8 mouse cellular contexts compared by ENCODE assay signal in genomic region chr13:21722373-21722925, GRCm38 (mm10). TPM values are rescaled to one million over a fixed set of nuclear protein-coding genes. Genes with fewer than 3 reads are reported as not detected.
DNase-seq lines count a peak whose midpoint lies in the region; ATAC-seq and TF ChIP-seq lines count a peak whose summit lies in the region.

No protein-coding gene starts in this region.

- H3K27me3 ChIP-seq in kidney, postnatal 0 days (ENCODE audit: insufficient read depth, low read length): no peaks in the 10 kb centered on the region
- H3K27me3 ChIP-seq in hindbrain, embryonic 10.5 days (ENCODE audit: insufficient read depth, poor library complexity, severe bottlenecking): no peaks in the 10 kb centered on the region
- H3K27me3 ChIP-seq in midbrain, embryonic 10.5 days (ENCODE audit: low read depth, poor library complexity, severe bottlenecking): no peaks in the 10 kb centered on the region

- WGBS in kidney, postnatal 0 days: 4% methylated on average over 11 of the region's 11 CpGs
- WGBS in hindbrain, embryonic 10.5 days: 3% methylated on average over 11 of the region's 11 CpGs
- 2% methylated on average over 11 of the region's 11 CpGs for WGBS in midbrain, embryonic 10.5 days

- H3K9me3 ChIP-seq in kidney, postnatal 0 days (replicated peaks; ENCODE audit: low read length): no peaks in the 10 kb centered on the region
- H3K9me3 ChIP-seq in hindbrain, embryonic 10.5 days: no peaks in the 10 kb centered on the region
- no peaks in the 10 kb centered on the region for H3K9me3 ChIP-seq in midbrain, embryonic 10.5 days (replicated peaks)

- peaks cover 10% of the 10 kb centered on the region for H3K4me1 ChIP-seq in kidney, postnatal 0 days (replicated peaks; ENCODE audit: insufficient read depth, low read length)
- H3K4me1 ChIP-seq in hindbrain, embryonic 10.5 days (replicated peaks): peaks cover 48% of the 10 kb centered on the region
- peaks cover 48% of the 10 kb centered on the region for H3K4me1 ChIP-seq in midbrain, embryonic 10.5 days

- H3K9ac ChIP-seq in kidney, postnatal 0 days (ENCODE audit: low read depth, low read length): peak overlapping the region; percentile 46; the same call in 1 of the 2 replicates

- TF ChIP-seq CTCF in kidney, postnatal 0 days (IDR thresholded peaks at IDR 0.05; ENCODE audit: low read depth): no peak

- no peaks in the 10 kb centered on the region for H3K36me3 ChIP-seq in kidney, postnatal 0 days (ENCODE audit: insufficient read depth, low read length)
- no peaks in the 10 kb centered on the region for H3K36me3 ChIP-seq in hindbrain, embryonic 10.5 days
- no peaks in the 10 kb centered on the region for H3K36me3 ChIP-seq in midbrain, embryonic 10.5 days

- 0 out of 2 replicates have a peak, but pooled peaks have one; percentile 20 for ATAC-seq in kidney, postnatal 0 days (replicated peaks; ENCODE audit: low FRiP score, low read depth)

- peak overlapping the region; percentile 16; the same call in 1 of the 2 replicates for H3K4me3 ChIP-seq in kidney, postnatal 0 days (replicated peaks; ENCODE audit: low read depth, low read length)
- H3K4me3 ChIP-seq in hindbrain, embryonic 10.5 days: peak overlapping the region; percentile 52
- H3K4me3 ChIP-seq in midbrain, embryonic 10.5 days: peak overlapping the region; percentile 54

- H3K4me2 ChIP-seq in kidney, postnatal 0 days (ENCODE audit: low read length): peak overlapping the region; percentile 52

- DNase-seq in kidney, postnatal 0 days (ENCODE audit: low spot score): peak; percentile 37
- no peak for DNase-seq in kidney, postnatal 25 days
- peak; percentile 44 for DNase-seq in ZHBTc4 (ENCODE audit: low read depth, low spot score)
- peak; percentile 35 for DNase-seq in hindbrain, embryonic 10.5 days (ENCODE audit: low spot score)
- peak; percentile 40 for DNase-seq in midbrain, embryonic 10.5 days (ENCODE audit: low spot score)
- DNase-seq in T-cell, adult 2 months (ENCODE audit: low spot score): no peak
- DNase-seq in left cerebral cortex, adult 8-10 months (ENCODE audit: low spot score in 2 of 2): no peak
- no peak for DNase-seq in adrenal gland, postnatal 10 days

- H3K27ac ChIP-seq in kidney, postnatal 0 days: peak overlapping the region; percentile 84
- H3K27ac ChIP-seq in hindbrain, embryonic 10.5 days: peak overlapping the region; percentile 91
- H3K27ac ChIP-seq in midbrain, embryonic 10.5 days (replicated peaks): peak overlapping the region; percentile 97

RNA-seq across cellular contexts. Expression of gene Hist1h2bm, which starts 0.6 kb away (rescaled TPM):
- 2.1 and 2.4 TPM in 2 replicates for polyA plus RNA-seq in kidney, postnatal 0 days (2015; fragmentation: Nextera tagmentation; extraction: Ambion mirVana)
- polyA plus RNA-seq in hindbrain, embryonic 10.5 days (2016; fragmentation: Nextera tagmentation; extraction: Ambion mirVana): 5.2 and 6.1 TPM in 2 replicates
- polyA plus RNA-seq in midbrain, embryonic 10.5 days (2016; fragmentation: Nextera tagmentation; extraction: Ambion mirVana): 5.2 and 7.5 TPM in 2 replicates
- 1 to 10 TPM; 2.5 to 5.9 (median 4.5) TPM for total RNA-seq in left cerebral cortex, adult 8-10 months (2022)
- total RNA-seq in adrenal gland, postnatal 10 days (2021): 100 to 1,000 TPM in 1 of 2 experiments, 10 to 100 TPM in 1; 83.1 to 103 TPM

RNA-seq across cellular contexts. Expression of gene Hist1h3h, which starts 5.0 kb away (rescaled TPM):
- polyA plus RNA-seq in kidney, postnatal 0 days (2015; fragmentation: Nextera tagmentation; extraction: Ambion mirVana): 5.6 and 7.2 TPM in 2 replicates
- polyA plus RNA-seq in hindbrain, embryonic 10.5 days (2016; fragmentation: Nextera tagmentation; extraction: Ambion mirVana): 12.7 and 15.7 TPM in 2 replicates
- 8.9 and 11.3 TPM in 2 replicates for polyA plus RNA-seq in midbrain, embryonic 10.5 days (2016; fragmentation: Nextera tagmentation; extraction: Ambion mirVana)
- total RNA-seq in left cerebral cortex, adult 8-10 months (2022): 10 to 100 TPM; 40.8 to 60.6 (median 44.2) TPM
- total RNA-seq in adrenal gland, postnatal 10 days (2021): 100 to 1,000 TPM; 397 to 474 TPM

RNA-seq across cellular contexts. Expression of gene Hist1h2ai, which starts 6.2 kb away (rescaled TPM):
- 21.2 and 27.1 TPM in 2 replicates for polyA plus RNA-seq in kidney, postnatal 0 days (2015; fragmentation: Nextera tagmentation; extraction: Ambion mirVana)
- 16.6 and 22.9 TPM in 2 replicates for polyA plus RNA-seq in hindbrain, embryonic 10.5 days (2016; fragmentation: Nextera tagmentation; extraction: Ambion mirVana)
- polyA plus RNA-seq in midbrain, embryonic 10.5 days (2016; fragmentation: Nextera tagmentation; extraction: Ambion mirVana): 12.2 and 21.8 TPM in 2 replicates
- total RNA-seq in left cerebral cortex, adult 8-10 months (2022): 10 to 100 TPM in 3 of 4 experiments, not detected in 1; 16.4 to 24.8 (median 22.3) TPM
- 100 to 1,000 TPM; 304 to 363 TPM for total RNA-seq in adrenal gland, postnatal 10 days (2021)

RNA-seq across cellular contexts. Expression of gene Hist1h2bl, which starts 6.5 kb away (rescaled TPM):
- polyA plus RNA-seq in kidney, postnatal 0 days (2015; fragmentation: Nextera tagmentation; extraction: Ambion mirVana): 2.1 and 3.7 TPM in 2 replicates
- polyA plus RNA-seq in hindbrain, embryonic 10.5 days (2016; fragmentation: Nextera tagmentation; extraction: Ambion mirVana): 2.2 TPM in 1 of 2 replicates, not detected in the other
- polyA plus RNA-seq in midbrain, embryonic 10.5 days (2016; fragmentation: Nextera tagmentation; extraction: Ambion mirVana): 1.4 and 3.4 TPM in 2 replicates
- total RNA-seq in left cerebral cortex, adult 8-10 months (2022): 10 to 100 TPM; 16.0 to 30.4 (median 22.3) TPM
- total RNA-seq in adrenal gland, postnatal 10 days (2021): 100 to 1,000 TPM; 284 to 352 TPM

RNA-seq across cellular contexts. Expression of gene Hist1h4j, which starts 12.4 kb away (rescaled TPM):
- 0.34 and 0.65 TPM in 2 replicates for polyA plus RNA-seq in kidney, postnatal 0 days (2015; fragmentation: Nextera tagmentation; extraction: Ambion mirVana)
- polyA plus RNA-seq in hindbrain, embryonic 10.5 days (2016; fragmentation: Nextera tagmentation; extraction: Ambion mirVana): 0.58 and 0.85 TPM in 2 replicates
- 1.0 and 1.2 TPM in 2 replicates for polyA plus RNA-seq in midbrain, embryonic 10.5 days (2016; fragmentation: Nextera tagmentation; extraction: Ambion mirVana)
- 10 to 100 TPM; 18.4 to 23.9 (median 19.2) TPM for total RNA-seq in left cerebral cortex, adult 8-10 months (2022)
- total RNA-seq in adrenal gland, postnatal 10 days (2021): 10 to 100 TPM; 63.1 to 70.2 TPM

Comparison
In these comparisons a context has a peak if more than half of its experiments do, and no peak if none do; other contexts are left out.
1. DNase-seq: peak in kidney, postnatal 0 days (single experiment), ZHBTc4 (single experiment), hindbrain, embryonic 10.5 days (single experiment) and midbrain, embryonic 10.5 days (single experiment); none in kidney, postnatal 25 days (0 of 2), T-cell, adult 2 months (single experiment), left cerebral cortex, adult 8-10 months (0 of 2) and adrenal gland, postnatal 10 days (single experiment).
2. Peak in every context shown above with its lines, with median percentiles within 50 percentile points of each other: H3K27ac ChIP-seq and H3K4me3 ChIP-seq.